ENCODE assay signal across 16 mouse cellular contexts in genomic region chr1:144267471-144268470, GRCm38 (mm10). TPM values are rescaled to one million over a fixed set of nuclear protein-coding genes. Genes with fewer than 3 reads are reported as not detected.
DNase-seq lines count a peak whose midpoint lies in the region; ATAC-seq and TF ChIP-seq lines count a peak whose summit lies in the region.
"Had no signal": no experiment of that assay in that cellular context is flagged by ENCODE, and none has a peak within 500 bp of the region (broad histone marks: within the 10 kb centered on the region; RNA-seq: fewer than 3 reads in every experiment).

No protein-coding gene starts in this region.

- peak; percentile 16 for DNase-seq in lung, postnatal 0 days (ENCODE audit: low spot score)
- no peak for DNase-seq in lung, adult 18-20 months
- peak; percentile 55 for DNase-seq in retina, embryonic 14.5 days (ENCODE audit: low spot score)
- no peak for DNase-seq in adrenal gland, postnatal 36 days
- DNase-seq: right cerebral cortex, postnatal 25 days; thymus, adult 2 months had no signal

- no peak for TF ChIP-seq CTCF in lung, postnatal 0 days (IDR thresholded peaks at IDR 0.05)

- H3K36me3 ChIP-seq in hindbrain, embryonic 16.5 days (ENCODE audit: control insufficient read depth, insufficient read depth, low read length), result no peaks in the 10 kb centered on the region
- H3K36me3 ChIP-seq in hindbrain, embryonic 13.5 days, result no peaks in the 10 kb centered on the region
- no peaks in the 10 kb centered on the region for H3K36me3 ChIP-seq in lung, postnatal 0 days (ENCODE audit: insufficient read depth, low read length)
- no peaks in the 10 kb centered on the region for H3K36me3 ChIP-seq in neural tube, embryonic 15.5 days
- H3K36me3 ChIP-seq: embryonic facial prominence, embryonic 12.5 days; limb, embryonic 10.5 days; neural tube, embryonic 12.5 days had no signal

- H3K9ac ChIP-seq in hindbrain, embryonic 16.5 days (ENCODE audit: low read depth, low read length), result no peak overlapping the region
- H3K9ac ChIP-seq in hindbrain, embryonic 13.5 days, result no peak overlapping the region
- no peak overlapping the region for H3K9ac ChIP-seq in lung, postnatal 0 days (replicated peaks; ENCODE audit: low read depth)
- no peak overlapping the region for H3K9ac ChIP-seq in neural tube, embryonic 15.5 days (replicated peaks)
- H3K9ac ChIP-seq: embryonic facial prominence, embryonic 12.5 days; neural tube, embryonic 12.5 days had no signal

- ATAC-seq in hindbrain, embryonic 16.5 days, result 0 out of 2 replicates have a peak, but pooled peaks have one; percentile 27
- no peak for ATAC-seq in hindbrain, embryonic 13.5 days (ENCODE audit: low FRiP score)
- ATAC-seq in lung, postnatal 0 days, result peak; percentile 44
- ATAC-seq in common myeloid progenitor, adult 5-6 weeks (replicated peaks; ENCODE audit: low read depth, poor library complexity, severe bottlenecking), result 0 out of 2 replicates have a peak, but pooled peaks have one; percentile 32
- no peak for ATAC-seq in neural tube, embryonic 15.5 days (ENCODE audit: low FRiP score)

- no peak overlapping the region for H3K4me2 ChIP-seq in hindbrain, embryonic 16.5 days (ENCODE audit: low read length)
- H3K4me2 ChIP-seq in hindbrain, embryonic 13.5 days, result no peak overlapping the region
- H3K4me2 ChIP-seq in lung, postnatal 0 days (replicated peaks; ENCODE audit: low read depth, low read length), result no peak overlapping the region
- no peak overlapping the region for H3K4me2 ChIP-seq in neural tube, embryonic 15.5 days
- H3K4me2 ChIP-seq: embryonic facial prominence, embryonic 12.5 days; neural tube, embryonic 12.5 days had no signal

- H3K27ac ChIP-seq in hindbrain, embryonic 16.5 days (ENCODE audit: low read depth, low read length), result no peak overlapping the region
- H3K27ac ChIP-seq in hindbrain, embryonic 13.5 days, result no peak overlapping the region
- no peak overlapping the region for H3K27ac ChIP-seq in lung, postnatal 0 days (ENCODE audit: low read length)
- H3K27ac ChIP-seq in neural tube, embryonic 15.5 days (replicated peaks), result no peak overlapping the region
- H3K27ac ChIP-seq: embryonic facial prominence, embryonic 12.5 days; limb, embryonic 10.5 days; neural tube, embryonic 12.5 days had no signal

- no peak overlapping the region for H3K4me3 ChIP-seq in hindbrain, embryonic 16.5 days (ENCODE audit: low read length)
- no peak overlapping the region for H3K4me3 ChIP-seq in hindbrain, embryonic 13.5 days
- no peak overlapping the region for H3K4me3 ChIP-seq in lung, postnatal 0 days (ENCODE audit: low read depth, low read length)
- no peak overlapping the region for H3K4me3 ChIP-seq in neural tube, embryonic 15.5 days (replicated peaks)
- H3K4me3 ChIP-seq: embryonic facial prominence, embryonic 12.5 days; limb, embryonic 10.5 days; neural tube, embryonic 12.5 days had no signal

- no peaks in the 10 kb centered on the region for H3K9me3 ChIP-seq in hindbrain, embryonic 16.5 days (ENCODE audit: control insufficient read depth, low read length)
- H3K9me3 ChIP-seq in hindbrain, embryonic 13.5 days, result no peaks in the 10 kb centered on the region
- H3K9me3 ChIP-seq in lung, postnatal 0 days (ENCODE audit: low read length), result no peaks in the 10 kb centered on the region
- H3K9me3 ChIP-seq in neural tube, embryonic 15.5 days (replicated peaks), result no peaks in the 10 kb centered on the region
- H3K9me3 ChIP-seq: embryonic facial prominence, embryonic 12.5 days; limb, embryonic 10.5 days; neural tube, embryonic 12.5 days had no signal

- no peaks in the 10 kb centered on the region for H3K4me1 ChIP-seq in hindbrain, embryonic 16.5 days (ENCODE audit: control insufficient read depth, insufficient read depth, low read depth, low read length)
- no peaks in the 10 kb centered on the region for H3K4me1 ChIP-seq in hindbrain, embryonic 13.5 days (replicated peaks)
- no peaks in the 10 kb centered on the region for H3K4me1 ChIP-seq in lung, postnatal 0 days (ENCODE audit: insufficient read depth, low read depth, low read length)
- H3K4me1 ChIP-seq in neural tube, embryonic 15.5 days, result no peaks in the 10 kb centered on the region
- H3K4me1 ChIP-seq: embryonic facial prominence, embryonic 12.5 days; limb, embryonic 10.5 days; neural tube, embryonic 12.5 days had no signal

- no peaks in the 10 kb centered on the region for H3K27me3 ChIP-seq in hindbrain, embryonic 16.5 days (replicated peaks; ENCODE audit: control insufficient read depth, insufficient read depth, low read length)
- no peaks in the 10 kb centered on the region for H3K27me3 ChIP-seq in hindbrain, embryonic 13.5 days
- H3K27me3 ChIP-seq in lung, postnatal 0 days (replicated peaks; ENCODE audit: insufficient read depth, low read length), result no peaks in the 10 kb centered on the region
- no peaks in the 10 kb centered on the region for H3K27me3 ChIP-seq in neural tube, embryonic 15.5 days (replicated peaks)
- H3K27me3 ChIP-seq: CH12.LX; embryonic facial prominence, embryonic 12.5 days; neural tube, embryonic 12.5 days had no signal

- WGBS in hindbrain, embryonic 16.5 days, result 69% methylated on average over 3 of the region's 3 CpGs
- WGBS in hindbrain, embryonic 13.5 days, result 76% methylated on average over 3 of the region's 3 CpGs
- 40% methylated on average over 3 of the region's 3 CpGs for WGBS in lung, postnatal 0 days
- WGBS in neural tube, embryonic 15.5 days, result 78% methylated on average over 3 of the region's 3 CpGs

- TF ChIP-seq EP300 in lung, postnatal 0 days (IDR thresholded peaks at IDR 0.05), result no peak

RNA-seq across cellular contexts. Expression of gene Rgs1, which starts 18.7 kb away (rescaled TPM):
- polyA plus RNA-seq in hindbrain, embryonic 16.5 days (2015; fragmentation: Nextera tagmentation; extraction: Ambion mirVana), result 0.28 TPM in 1 of 2 replicates, not detected in the other
- polyA plus RNA-seq in hindbrain, embryonic 13.5 days (2015; fragmentation: Nextera tagmentation; extraction: Ambion mirVana), result 0.19 TPM in 1 of 2 replicates, not detected in the other
- 0.41 and 0.69 TPM in 2 replicates for polyA plus RNA-seq in lung, postnatal 0 days (2015; fragmentation: Nextera tagmentation; extraction: Ambion mirVana)
- total RNA-seq in common myeloid progenitor, adult 5-6 weeks (2017), result 575 and 670 TPM in 2 replicates
- total RNA-seq in adrenal gland, postnatal 36 days (2021), result 1 to 10 TPM; 1.4 to 3.3 TPM
- polyA plus RNA-seq in neural tube, embryonic 15.5 days (2015; fragmentation: Nextera tagmentation; extraction: Ambion mirVana), result 0.88 TPM in 1 of 2 replicates, not detected in the other
- total RNA-seq: gastrocnemius, adult 8-10 months; layer of hippocampus, adult 18-20 months had no signal
- polyA plus RNA-seq: limb, embryonic 10.5 days; neural tube, embryonic 12.5 days had no signal

Comparison
In these comparisons a context has a peak if more than half of its experiments do, and no peak if none do; other contexts are left out.
1. ATAC-seq: peak in hindbrain, embryonic 16.5 days (single experiment), lung, postnatal 0 days (single experiment) and common myeloid progenitor, adult 5-6 weeks (single experiment); none in hindbrain, embryonic 13.5 days (single experiment) and neural tube, embryonic 15.5 days (single experiment).
2. DNase-seq: peak in lung, postnatal 0 days (single experiment) and retina, embryonic 14.5 days (single experiment); none in lung, adult 18-20 months (0 of 2) and adrenal gland, postnatal 36 days (0 of 2).